Mouse (Mus musculus) bone marrow, adult 2 months (tissue): Measurements from ENCODE around the gene Wdr83. TPM values are rescaled to one million over a fixed set of nuclear protein-coding genes. Genes with fewer than 3 reads are reported as not detected.

ENCODE experiments used
- H3K27ac ChIP-seq: fragments of 200-500 bp; 2 replicates; pipeline ENCODE4 v1.5.1; 2012; ENCODE audit warnings: low read depth, mild to moderate bottlenecking, control low read depth, inconsistent platforms, low read length; ENCODE audit not compliant: control insufficient read depth, poor library complexity, insufficient read depth
- H3K4me1 ChIP-seq: fragments of 200-500 bp; 2 replicates; pipeline ENCODE4 v1.6.1; 2011; ENCODE audit warnings: low read length; ENCODE audit not compliant: control insufficient read depth, insufficient read depth
- H3K4me3 ChIP-seq: fragments of 200-500 bp; replicated peaks from 2 replicates; pipeline ENCODE3; 2011; ENCODE audit warnings: mild to moderate bottlenecking, low read depth, low read length, control low read depth; ENCODE audit not compliant: control insufficient read depth
- CTCF ChIP-seq: fragments of 200-500 bp; IDR thresholded peaks from 2 replicates; pipeline ENCODE4 v1.5.1; 2011; ENCODE audit warnings: low read length, control low read depth; ENCODE audit not compliant: control insufficient read depth, insufficient read depth
- POLR2A ChIP-seq: fragments of 200-500 bp; IDR thresholded peaks from 2 replicates; pipeline ENCODE4 v1.6.1; 2011; ENCODE audit warnings: low read depth, mild to moderate bottlenecking, control low read depth, low read length, borderline replicate concordance; ENCODE audit not compliant: control insufficient read depth
- WGBS: fragments of 180-500 bp; shearing (Covaris S2); methylation state at CpG from one replicate; pipeline ENCODE4 v1.1.7; 2018; 5-methylcytosine and 5-hydroxymethylcytosine counted together
- polyA plus RNA-seq: library from polyadenylated mRNA; stranded (reverse); fragments of >200 nt; gene quantifications from 2 replicates; pipeline ENCODE4 v1.2.4, GENCODE M21; 2011; ENCODE audit warnings: low replicate concordance; ENCODE audit not compliant: missing spikeins, insufficient read depth, insufficient read length

The Wdr83 gene
- polyA plus RNA-seq, 1 experiment: 100 TPM

GRCm38 (mm10) chr8:85035728-85036310 lies 45.3 kb downstream of the Wdr83 start:
- H3K4me1 ChIP-seq: peaks cover 1% of the 10 kb centered on the region; the same call in 1 of the 2 replicates
- WGBS: 1% methylated on average over 15 of the region's 15 CpGs
- TF ChIP-seq CTCF (no peak), POLR2A (no peak)
- peak overlapping the region; percentile 41; the same call in 1 of the 2 replicates for H3K27ac ChIP-seq
- peak overlapping the region; percentile 89 for H3K4me3 ChIP-seq

- Histone ChIP-seq H3K27ac (peak overlapping the region; percentile 39; the same call in 1 of the 2 replicates), H3K4me3 (no peak overlapping the region), H3K4me1 (peaks cover 1% of the 10 kb centered on the region; the same call in 1 of the 2 replicates)
- TF ChIP-seq POLR2A: no peak
- TF ChIP-seq CTCF: no peak
- WGBS: 2% methylated on average over 12 of the region's 12 CpGs
These were observed 45.9 kb downstream of the Wdr83 start for GRCm38 (mm10) chr8:85035165-85035727.

- TF ChIP-seq CTCF: no peak
- TF ChIP-seq POLR2A: no peak
- peak overlapping the region; percentile 50 for H3K4me3 ChIP-seq
- WGBS: 2% methylated on average over 13 of the region's 13 CpGs
- H3K27ac ChIP-seq: no peak overlapping the region
- peaks cover 1% of the 10 kb centered on the region; the same call in 1 of the 2 replicates for H3K4me1 ChIP-seq
These were observed 46.3 kb downstream of the Wdr83 start for GRCm38 (mm10) chr8:85034764-85035163.

- H3K27ac ChIP-seq: no peak overlapping the region
- WGBS: 74% methylated on average over 1 of the region's 1 CpGs
- peaks cover 2% of the 10 kb centered on the region; the same call in 1 of the 2 replicates for H3K4me1 ChIP-seq
- TF ChIP-seq POLR2A: no peak
- TF ChIP-seq CTCF: no peak
- no peak overlapping the region for H3K4me3 ChIP-seq
These were observed 47.2 kb downstream of the Wdr83 start for GRCm38 (mm10) chr8:85033867-85034266.

GRCm38 (mm10) chr8:85032622-85033311 lies 48.3 kb downstream of the Wdr83 start:
- Histone ChIP-seq H3K4me1 (peaks cover 4% of the 10 kb centered on the region; the same call in 1 of the 2 replicates), H3K4me3 (no peak overlapping the region), H3K27ac (no peak overlapping the region)
- WGBS: 84% methylated on average over 4 of the region's 4 CpGs
- TF ChIP-seq POLR2A (no peak), CTCF (no peak)

GRCm38 (mm10) chr8:85029271-85029670 lies 51.8 kb downstream of the Wdr83 start:
- peaks cover 4% of the 10 kb centered on the region for H3K4me1 ChIP-seq
- H3K27ac ChIP-seq: no peak overlapping the region
- no peak overlapping the region for H3K4me3 ChIP-seq
- 91% methylated on average over 14 of the region's 14 CpGs for WGBS
- TF ChIP-seq POLR2A (no peak), CTCF (no peak)

- Histone ChIP-seq H3K4me3 (peak overlapping the region; percentile 97), H3K27ac (no peak overlapping the region), H3K4me1 (peaks cover 4% of the 10 kb centered on the region)
- no peak for TF ChIP-seq POLR2A
- TF ChIP-seq CTCF: no peak
- 11% methylated on average over 2 of the region's 2 CpGs for WGBS
These were observed 53.2 kb downstream of the Wdr83 start for GRCm38 (mm10) chr8:85027922-85028321.

GRCm38 (mm10) chr8:85027516-85027855 lies 53.6 kb downstream of the Wdr83 start:
- TF ChIP-seq CTCF: no peak
- no peak for TF ChIP-seq POLR2A
- Histone ChIP-seq H3K4me1 (peaks cover 4% of the 10 kb centered on the region), H3K4me3 (peak overlapping the region; percentile 97), H3K27ac (peak overlapping the region; percentile 98)
- WGBS: under 1% methylated on average over 13 of the region's 13 CpGs
